Mouse (Mus musculus) E14TG2a.4 (cell line): ENCODE data around the gene Tubb4a.

Experiments used
- H3K27me3 ChIP-seq: 2 replicates; pipeline ENCODE4 v1.6.1; 2014; ENCODE audit warnings: low read length, control low read depth; ENCODE audit not compliant: insufficient read depth
- H3K36me3 ChIP-seq: 2 replicates; pipeline ENCODE4 v1.6.1; 2014; ENCODE audit warnings: low read length, control low read depth; ENCODE audit not compliant: insufficient read depth
- H3K4me1 ChIP-seq: replicated peaks from 2 replicates; pipeline ENCODE4 v1.6.1; 2014; ENCODE audit warnings: low read depth, low read length, control low read depth
- H3K4me3 ChIP-seq: replicated peaks from 2 replicates; pipeline ENCODE4 v1.5.1; 2014; ENCODE audit warnings: mild to moderate bottlenecking, low read length
- H3K9me3 ChIP-seq: 2 replicates; pipeline ENCODE4 v1.6.1; 2014; ENCODE audit warnings: low read length, control low read depth
- CTCF ChIP-seq: conservative IDR thresholded peaks from 2 replicates; pipeline ENCODE4 v1.5.1; 2014; ENCODE audit warnings: low read length
- NANOG ChIP-seq: IDR thresholded peaks from 2 replicates; pipeline ENCODE4 v1.6.1; 2014; ENCODE audit warnings: borderline replicate concordance, low read length, mixed read lengths
- POU5F1 ChIP-seq: IDR thresholded peaks from 2 replicates; pipeline ENCODE4 v1.6.1; 2014; ENCODE audit warnings: low read length, borderline replicate concordance

Tubb4a gene

GRCm38 (mm10) chr17:57107064-57107463 lies 19.5 kb upstream of the Tubb4a start:
- H3K36me3 ChIP-seq, result peaks cover 11% of the 10 kb centered on the region
- H3K4me3 ChIP-seq, result no peak overlapping the region
- peaks cover 54% of the 10 kb centered on the region for H3K4me1 ChIP-seq
- no peaks in the 10 kb centered on the region for H3K9me3 ChIP-seq
- peaks cover 47% of the 10 kb centered on the region for H3K27me3 ChIP-seq
- TF ChIP-seq NANOG (no peak), POU5F1 (no peak), CTCF (no peak)

GRCm38 (mm10) chr17:57106035-57106368 lies 18.4 kb upstream of the Tubb4a start:
- no peak for TF ChIP-seq NANOG
- TF ChIP-seq CTCF, result no peak
- no peak for TF ChIP-seq POU5F1
- H3K9me3 ChIP-seq, result no peaks in the 10 kb centered on the region
- H3K27me3 ChIP-seq, result peaks cover 55% of the 10 kb centered on the region
- peaks cover 51% of the 10 kb centered on the region for H3K4me1 ChIP-seq
- peaks cover 11% of the 10 kb centered on the region for H3K36me3 ChIP-seq
- peak overlapping the region; percentile 86 for H3K4me3 ChIP-seq

DNA sequence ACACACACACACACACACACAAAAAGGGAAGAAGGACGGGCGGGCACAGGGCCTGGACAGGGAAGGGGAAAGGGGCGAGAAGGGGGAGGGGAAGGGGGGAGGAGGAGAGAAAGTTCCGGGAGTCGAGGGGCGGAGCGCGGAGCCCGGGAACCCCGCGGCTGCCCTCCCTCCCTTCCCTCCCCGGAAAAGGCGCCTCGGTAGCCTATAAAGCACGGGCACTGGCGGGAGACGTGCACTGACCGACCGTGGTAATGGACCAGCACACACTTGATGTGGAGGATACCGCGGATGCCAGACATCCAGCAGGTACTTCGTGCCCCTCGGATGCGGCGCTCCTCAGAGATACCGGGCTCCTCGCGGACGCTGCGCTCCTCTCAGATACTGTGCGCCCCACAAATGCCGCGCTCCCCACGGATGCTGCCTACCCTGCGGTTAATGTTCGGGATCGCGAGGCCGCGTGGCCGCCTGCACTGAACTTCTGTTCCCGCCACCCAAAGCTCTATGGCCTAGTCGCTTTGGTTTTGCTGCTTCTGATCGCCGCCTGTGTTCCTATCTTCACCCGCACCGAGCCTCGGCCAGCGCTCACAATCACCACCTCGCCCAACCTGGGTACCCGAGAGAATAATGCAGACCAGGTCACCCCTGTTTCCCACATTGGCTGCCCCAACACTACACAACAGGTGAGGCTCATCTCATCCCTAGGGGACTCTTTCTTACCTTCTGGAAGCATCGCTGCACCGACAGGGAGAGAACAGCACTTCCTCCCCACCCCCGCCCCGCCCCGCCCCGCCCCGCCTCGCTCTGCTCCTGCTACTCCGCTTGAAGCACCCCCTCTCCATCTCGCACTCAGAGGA lies 17.8 kb upstream of the Tubb4a start, which contains the start of gene Tnfsf9:
Gene Tnfsf9 (plus strand): TSS at position 145 of the 854 bp plus-strand sequence.
- H3K4me3 ChIP-seq, result peak within 1 kb of the TSS; percentile 86
- peaks cover 11% of the 10 kb centered on the region for H3K36me3 ChIP-seq
- no peaks in the 10 kb centered on the region for H3K9me3 ChIP-seq
- TF ChIP-seq POU5F1, result no peak
- TF ChIP-seq NANOG, result no peak
- no peak for TF ChIP-seq CTCF
- peaks cover 55% of the 10 kb centered on the region for H3K27me3 ChIP-seq
- H3K4me1 ChIP-seq, result peaks cover 50% of the 10 kb centered on the region

DNA sequence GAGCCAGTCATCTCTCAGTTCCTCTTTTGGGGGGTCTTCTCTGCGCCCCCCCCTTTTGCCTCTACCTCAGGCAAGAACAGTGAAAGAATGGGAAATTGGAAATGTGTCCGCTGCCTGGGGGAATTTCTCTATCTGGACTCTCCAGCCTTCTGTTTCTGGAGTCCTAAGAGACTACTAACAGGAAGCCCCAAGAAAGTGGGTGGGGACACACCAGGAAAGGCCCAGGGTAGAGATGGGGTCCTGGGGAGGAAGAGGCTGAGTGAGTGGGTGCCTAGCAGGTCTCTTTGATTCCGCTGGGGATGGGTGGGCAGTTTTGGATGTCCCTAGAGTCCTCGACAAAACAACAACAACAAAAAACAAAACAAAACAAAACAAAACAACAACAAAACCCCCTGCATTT lies 16.9 kb upstream of the Tubb4a start:
- H3K27me3 ChIP-seq, result peaks cover 55% of the 10 kb centered on the region
- TF ChIP-seq CTCF (no peak), POU5F1 (no peak), NANOG (no peak)
- peak overlapping the region; percentile 86 for H3K4me3 ChIP-seq
- no peaks in the 10 kb centered on the region for H3K9me3 ChIP-seq
- peaks cover 54% of the 10 kb centered on the region for H3K4me1 ChIP-seq
- H3K36me3 ChIP-seq, result peaks cover 11% of the 10 kb centered on the region

DNA sequence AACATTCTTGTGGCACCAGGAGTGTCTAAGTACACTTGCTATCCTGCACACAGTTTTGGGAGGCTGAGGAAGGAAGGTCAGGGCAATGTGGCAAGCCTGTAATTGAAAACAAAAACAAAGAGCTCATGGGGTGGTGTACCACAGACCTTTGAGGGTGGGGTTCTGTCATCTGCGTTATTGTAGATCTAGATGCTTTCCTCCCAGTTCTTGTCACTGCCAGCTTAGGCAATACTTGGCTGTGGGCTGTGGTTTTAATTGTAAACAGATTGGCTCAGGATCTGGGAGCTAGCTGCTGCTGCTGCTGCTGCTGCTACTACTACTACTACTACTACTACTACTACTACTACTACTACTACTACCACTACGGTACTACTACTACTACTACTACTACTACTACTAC lies 14.7 kb upstream of the Tubb4a start:
- peaks cover 40% of the 10 kb centered on the region for H3K27me3 ChIP-seq
- peaks cover 58% of the 10 kb centered on the region for H3K4me1 ChIP-seq
- no peak overlapping the region for H3K4me3 ChIP-seq
- H3K36me3 ChIP-seq, result peaks cover 5% of the 10 kb centered on the region
- TF ChIP-seq POU5F1 (no peak), CTCF (no peak), NANOG (no peak)
- H3K9me3 ChIP-seq, result no peaks in the 10 kb centered on the region

DNA sequence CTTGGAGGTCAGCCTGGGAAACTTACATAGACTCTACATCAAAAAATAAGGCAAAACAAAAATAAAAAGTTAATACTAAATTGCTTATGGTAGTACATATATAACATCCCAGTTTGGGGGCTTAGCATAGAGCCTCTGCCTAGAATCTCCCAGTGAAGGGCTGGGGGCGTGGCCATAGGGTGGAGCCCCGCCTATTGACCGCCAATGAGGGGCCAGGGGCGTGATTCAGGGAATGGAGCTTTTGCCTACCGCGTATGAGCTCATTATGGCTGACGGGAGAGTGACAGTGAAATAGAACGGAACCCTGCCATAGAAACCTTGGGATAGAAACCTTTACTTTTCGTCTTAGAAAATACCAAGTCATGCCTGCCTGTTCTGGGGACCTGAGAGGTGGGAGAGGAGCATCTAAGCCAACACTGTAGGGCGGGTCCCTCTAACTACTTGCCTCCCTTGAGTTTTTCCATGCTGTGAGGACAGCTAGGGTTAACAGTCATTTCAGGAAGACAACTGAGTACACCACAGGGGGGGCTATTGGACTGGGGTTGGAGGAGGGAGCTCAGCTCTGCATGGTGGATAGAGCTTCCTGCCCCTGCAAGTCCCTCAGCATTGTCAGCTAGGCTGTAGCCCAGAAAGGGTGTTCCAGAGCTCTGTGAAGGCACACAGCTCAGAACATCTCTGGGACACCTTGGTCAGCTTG lies 12.2 kb upstream of the Tubb4a start:
- no peaks in the 10 kb centered on the region for H3K36me3 ChIP-seq
- H3K9me3 ChIP-seq, result no peaks in the 10 kb centered on the region
- peak overlapping the region; percentile 60 for H3K4me3 ChIP-seq
- TF ChIP-seq CTCF (no peak), NANOG (peak; percentile 61; the same call in 1 of the 2 replicates)
- peaks cover 60% of the 10 kb centered on the region for H3K4me1 ChIP-seq
- peaks cover 20% of the 10 kb centered on the region for H3K27me3 ChIP-seq

DNA sequence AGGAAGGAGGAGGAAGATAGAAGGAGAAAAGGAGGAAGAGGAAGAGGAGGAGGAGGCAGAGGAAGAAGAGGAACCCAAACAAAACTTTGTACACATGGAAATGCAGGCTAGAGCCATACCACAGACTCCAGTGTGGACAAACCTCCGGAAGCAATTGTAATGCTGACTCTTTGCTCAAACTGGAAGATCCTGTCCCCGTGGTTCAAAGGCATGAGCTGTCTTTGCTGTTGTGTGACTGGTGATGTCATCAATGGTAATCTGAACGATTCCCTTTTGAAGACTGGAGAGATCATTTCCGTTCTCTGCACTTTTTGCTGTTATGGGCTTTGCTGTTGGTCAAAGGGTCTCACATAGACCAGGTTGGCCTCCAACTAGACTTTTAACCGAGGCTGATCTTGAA lies 10.7 kb upstream of the Tubb4a start:
- no peak for TF ChIP-seq POU5F1
- TF ChIP-seq NANOG, result no peak
- TF ChIP-seq CTCF, result no peak
- Histone ChIP-seq H3K27me3 (peaks cover 13% of the 10 kb centered on the region), H3K36me3 (no peaks in the 10 kb centered on the region), H3K4me1 (peaks cover 53% of the 10 kb centered on the region), H3K9me3 (no peaks in the 10 kb centered on the region), H3K4me3 (no peak overlapping the region)

GRCm38 (mm10) chr17:57096623-57096920 lies 9.0 kb upstream of the Tubb4a start:
- Histone ChIP-seq H3K4me1 (peaks cover 43% of the 10 kb centered on the region), H3K9me3 (no peaks in the 10 kb centered on the region), H3K4me3 (peak overlapping the region; percentile 67), H3K36me3 (no peaks in the 10 kb centered on the region), H3K27me3 (peaks cover 23% of the 10 kb centered on the region)
- peak; percentile 76 for TF ChIP-seq CTCF
- no peak for TF ChIP-seq POU5F1
